Mouse (Mus musculus) cerebellum, postnatal 14 days (tissue): ENCODE measurements at regions not wholly inside any gene's neighbourhood (a gene's known extent, or its start where the extent isn't known, plus 50 kb on each side); places are given as distances from the start of the nearest gene placed in this dataset.
A peak's percentile ranks its signal among the peaks of the same experiment; 100 is the strongest.

Source experiments
- DNase-seq, 2 experiments: peaks; one replicate each; pipeline ENCODE4 v3.0.0; 2021; ENCODE audit warnings: mixed read lengths in 2 of 2

DNA sequence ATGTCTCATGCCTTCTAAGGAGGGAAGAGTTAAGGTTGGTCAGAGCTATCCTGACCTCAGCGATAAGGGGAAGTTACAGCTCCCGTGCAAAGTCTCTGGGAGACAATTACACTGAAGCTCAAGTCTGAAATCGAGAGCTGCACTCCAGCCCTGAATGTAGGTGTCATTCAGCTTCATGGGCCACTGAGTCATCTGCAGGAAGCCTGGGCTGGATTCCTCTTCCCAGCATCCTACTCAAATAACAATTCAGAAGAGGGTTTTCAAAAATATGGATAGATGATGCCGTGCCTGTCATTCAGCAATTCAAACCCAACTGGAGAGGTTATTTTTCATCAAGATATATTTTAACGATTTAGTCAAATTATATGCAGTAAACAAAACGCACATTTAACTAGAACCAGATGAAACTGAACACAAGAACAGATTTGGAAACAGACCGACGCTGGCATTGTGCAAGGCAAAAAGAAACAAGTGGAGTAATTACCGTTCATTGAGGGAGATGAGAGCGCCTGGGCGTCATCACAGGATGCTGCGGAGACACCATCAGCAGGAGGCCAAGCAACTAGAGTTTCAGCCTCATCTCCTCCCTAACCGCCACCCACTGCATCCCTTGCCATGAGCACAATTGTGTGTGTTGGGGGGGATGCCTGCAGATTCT lies 57.8 kb upstream of the Cfap46 start:
- DNase-seq = no peak

DNA sequence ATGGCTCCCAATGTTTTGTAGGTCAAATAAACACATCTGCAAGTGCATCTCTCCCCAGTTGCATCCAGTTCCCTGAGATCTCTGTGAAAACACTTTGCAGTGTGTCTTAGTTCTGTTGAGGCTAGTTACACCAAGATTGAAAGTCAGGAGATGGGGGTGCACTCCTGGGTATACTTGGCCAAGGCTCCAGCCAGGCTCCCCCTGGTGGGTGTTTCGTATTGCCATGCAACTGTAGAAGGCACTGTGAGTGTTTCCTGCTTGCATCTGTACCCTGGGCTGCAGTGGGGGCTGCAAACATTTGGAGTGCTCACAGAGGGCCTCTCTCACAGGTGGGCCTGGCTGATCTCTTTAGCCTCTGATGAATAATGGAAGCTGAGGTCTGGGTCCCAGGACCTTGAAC lies 63.2 kb upstream of the Cfap46 start:
- DNase-seq = peak; percentile 38 to 47

DNA sequence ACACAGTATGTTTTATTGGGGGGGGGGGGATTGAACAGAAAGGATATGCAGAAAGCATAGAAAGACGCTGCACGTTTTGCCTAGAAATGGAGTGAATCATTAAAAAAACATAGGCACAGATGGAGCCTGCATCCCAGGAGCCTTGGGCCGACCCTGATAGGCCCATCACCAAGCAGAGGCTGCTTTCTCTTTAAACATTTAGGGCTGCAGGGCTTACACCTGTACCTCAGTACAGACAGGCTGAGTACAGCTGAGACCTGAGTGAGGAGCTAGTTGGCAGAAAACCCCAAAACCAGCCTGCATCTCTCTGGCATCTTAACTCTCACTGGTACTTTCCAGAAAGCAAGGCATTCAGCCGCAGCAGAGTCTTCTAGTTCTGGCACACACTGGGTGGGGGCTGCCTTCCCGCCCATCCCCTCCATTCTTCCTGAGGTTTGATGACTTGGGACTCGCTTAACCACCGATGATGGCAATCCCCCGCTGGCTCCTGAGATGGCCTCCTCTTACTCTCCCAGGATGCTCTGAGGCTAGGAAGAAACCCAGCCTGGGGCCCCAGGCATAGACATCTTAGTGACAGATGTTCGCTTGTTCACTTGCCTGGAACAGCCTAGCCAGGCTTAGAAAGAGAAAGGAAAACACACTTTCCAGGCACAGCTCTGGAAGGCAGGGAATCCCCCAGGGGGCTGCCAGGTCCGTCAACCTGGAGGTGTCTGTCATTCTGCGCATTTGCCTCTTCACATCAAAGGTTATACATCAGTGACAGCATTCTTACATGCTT lies 63.9 kb upstream of the Cfap46 start:
- DNase-seq = no peak

DNA sequence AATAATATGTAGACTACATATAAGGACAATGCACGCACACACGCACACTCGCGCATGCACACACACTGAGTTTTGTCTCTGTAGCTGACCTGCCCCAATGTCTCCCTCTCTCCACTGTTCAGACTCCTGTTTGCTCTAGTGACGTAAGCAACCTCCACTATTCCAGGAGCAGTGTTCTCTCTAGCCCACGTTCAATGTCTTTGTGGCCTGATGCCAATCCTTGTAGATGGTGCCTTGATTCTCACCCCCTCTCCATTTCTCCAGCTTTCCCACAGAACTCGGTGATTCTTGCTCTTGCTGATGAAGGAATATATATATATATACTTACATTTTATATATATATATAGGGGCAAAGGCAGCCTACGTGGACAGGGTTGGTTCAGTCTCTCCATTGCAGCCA lies 71.4 kb upstream of the Cfap46 start:
- DNase-seq = no peak

DNA sequence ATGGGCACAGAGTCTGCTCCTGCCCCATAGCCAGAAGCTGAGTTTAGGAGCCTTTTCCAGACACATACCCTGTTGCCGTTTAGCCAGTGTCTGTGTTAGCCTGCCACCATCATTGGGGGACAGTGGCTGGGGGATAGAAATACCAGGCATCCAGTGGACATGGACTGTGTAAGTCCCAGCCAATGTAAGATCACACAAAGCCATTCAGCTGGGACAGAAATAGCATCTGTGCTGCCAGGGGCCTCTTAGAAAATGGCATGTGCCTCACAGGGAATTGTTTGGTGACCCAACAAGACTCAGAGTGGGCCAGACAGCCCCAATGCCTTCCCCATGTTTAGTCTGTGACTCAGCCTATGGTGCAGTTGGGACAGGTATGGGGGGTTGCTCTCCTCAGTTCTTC lies 71.5 kb upstream of the Adgra1 start:
- no peak for DNase-seq

DNA sequence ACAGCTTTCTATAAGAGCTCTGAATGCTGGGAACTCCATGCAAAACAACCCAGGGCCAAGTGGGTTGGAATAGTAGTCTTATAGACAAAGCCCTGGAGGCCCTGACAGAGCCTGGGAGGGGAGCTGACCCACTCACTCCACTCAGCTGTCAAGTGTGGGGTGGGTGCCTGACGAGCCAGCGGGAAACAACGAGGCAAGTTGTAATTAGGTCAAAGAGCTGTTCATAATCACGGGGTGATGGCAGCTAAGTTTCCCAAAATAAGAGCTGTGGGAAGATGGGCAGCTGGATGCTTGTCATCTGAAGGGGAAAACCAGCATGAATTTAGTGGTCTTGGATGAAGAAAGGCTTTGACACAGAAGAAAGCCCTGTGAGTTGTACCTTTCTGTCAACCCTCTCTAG lies 70.7 kb upstream of the Adgra1 start:
- no peak for DNase-seq

DNA sequence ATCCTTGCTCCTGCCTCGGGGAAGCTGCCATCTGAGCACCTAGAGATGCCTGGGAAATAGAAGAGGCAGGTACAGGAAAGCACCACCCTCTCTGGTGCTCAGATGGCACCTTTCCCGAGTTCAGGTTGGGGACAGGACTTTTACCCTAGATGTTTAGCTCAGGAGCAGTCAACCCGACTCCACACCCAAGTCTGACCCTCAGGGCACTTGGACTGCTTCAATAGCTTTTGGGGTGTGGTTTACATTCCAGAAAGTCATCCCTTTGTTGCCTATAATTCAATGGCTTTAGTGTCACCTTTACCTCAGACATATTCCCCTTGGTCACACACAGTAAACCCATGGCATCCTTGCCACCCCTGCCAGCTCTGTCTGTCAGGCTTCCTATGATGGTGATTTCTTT lies 67.7 kb upstream of the Adgra1 start:
- no peak for DNase-seq

DNA sequence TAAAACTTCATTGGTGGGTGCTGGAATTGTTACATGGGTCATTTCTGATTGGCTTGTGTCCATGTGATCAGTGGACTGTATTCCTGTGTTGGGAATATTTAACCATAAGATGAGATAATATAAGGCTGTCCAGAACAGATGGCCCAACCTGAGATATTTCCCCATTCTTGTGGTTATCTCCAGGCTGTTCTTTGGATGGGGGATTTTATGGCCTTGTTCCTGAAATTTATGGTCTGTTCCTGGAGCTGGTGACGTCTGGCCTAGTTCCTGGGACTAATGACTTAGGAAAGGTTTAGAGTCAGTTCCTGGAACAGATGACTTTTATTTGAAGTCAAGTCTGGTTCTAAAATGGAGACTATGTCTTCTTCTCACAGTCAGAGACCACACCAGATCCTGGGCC lies 64.8 kb upstream of the Adgra1 start:
- DNase-seq = no peak

DNA sequence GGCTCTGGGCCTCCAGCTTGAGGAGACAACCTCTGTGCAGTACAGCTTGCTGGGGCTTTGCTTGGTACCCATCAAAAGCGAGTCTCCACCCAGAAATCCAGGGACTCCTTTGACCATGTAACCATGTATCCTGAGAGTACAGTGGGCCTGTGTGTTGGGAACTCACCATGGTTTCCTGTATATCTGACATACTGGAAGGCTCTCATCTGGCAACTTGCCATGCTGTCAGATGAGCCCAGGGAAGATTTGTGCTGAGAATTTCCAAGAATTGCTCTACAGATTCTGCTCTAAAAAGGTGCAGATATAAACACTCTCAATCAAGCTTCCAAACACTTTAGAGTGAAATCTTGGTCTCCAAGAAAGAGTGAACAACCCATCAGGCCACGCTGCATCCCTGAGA lies 56.7 kb upstream of the Adgra1 start:
- DNase-seq = peak; percentile 14 to 28

DNA sequence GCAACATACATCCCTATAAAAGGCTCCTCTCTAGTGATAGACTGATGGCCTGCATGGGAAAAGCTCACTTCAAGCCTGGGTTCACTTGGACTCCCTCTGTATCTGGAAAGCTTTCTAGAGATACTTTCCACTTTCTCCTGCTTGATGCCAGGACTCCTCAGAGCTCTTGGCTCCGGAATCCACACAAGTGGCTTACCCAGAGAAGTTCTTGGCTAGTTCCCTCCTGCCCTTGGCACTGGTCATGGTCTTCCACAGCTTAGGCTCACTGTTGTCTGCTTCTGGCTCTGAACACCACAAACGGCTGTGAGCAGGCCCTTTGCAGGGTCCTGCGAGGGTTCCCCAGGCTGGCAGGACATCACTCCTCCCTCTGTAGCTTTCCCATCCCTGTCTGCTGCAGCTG lies 54.1 kb upstream of the Adgra1 start:
- DNase-seq = peak; percentile 60 to 82

DNA sequence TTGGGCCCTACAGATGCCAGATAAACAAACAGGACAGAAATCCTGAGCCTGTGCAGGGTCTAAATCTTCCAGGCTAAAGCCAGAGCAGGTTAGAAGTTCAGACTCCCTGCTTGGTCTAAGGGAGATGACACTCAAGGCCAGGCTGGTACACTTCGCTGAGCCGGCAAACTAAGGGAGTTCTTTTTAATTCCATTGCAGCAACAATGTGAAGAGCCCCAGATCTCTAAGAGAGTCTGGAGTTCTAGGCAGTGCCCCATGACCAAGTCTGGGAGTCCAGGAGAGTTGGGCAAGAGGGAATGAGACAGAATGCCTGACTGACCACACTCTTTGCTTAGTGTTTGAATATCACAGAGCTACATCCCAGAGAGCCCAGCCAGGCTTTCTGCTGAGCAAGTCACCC lies 52.5 kb upstream of the Adgra1 start:
- no peak for DNase-seq
